Mouse (Mus musculus) lung, embryonic 16.5 days (tissue): Measurements from ENCODE around the gene Socs2. TPM values are rescaled to one million over a fixed set of nuclear protein-coding genes. Genes with fewer than 3 reads are reported as not detected.

Experiments used
- ATAC-seq: fragments of 200-750 bp; cut with Nextera tagmentation; 2 replicates; pipeline ENCODE4 v1.8.0; 2017; ENCODE audit warnings: low read depth, mild to moderate bottlenecking, moderate library complexity
- H3K27ac ChIP-seq: fragments of 300-500 bp; sonication (generic); 2 replicates; pipeline ENCODE4 v1.5.1; 2014; ENCODE audit warnings: mild to moderate bottlenecking, control low read depth, low read length
- H3K27me3 ChIP-seq: fragments of 300-500 bp; sonication (generic); 2 replicates; pipeline ENCODE4 v1.6.1; 2014; ENCODE audit warnings: low read depth, low read length, mixed read lengths; ENCODE audit not compliant: control insufficient read depth, insufficient read depth
- H3K36me3 ChIP-seq: fragments of 300-500 bp; sonication (generic); 2 replicates; pipeline ENCODE4 v1.6.1; 2014; ENCODE audit warnings: low read length; ENCODE audit not compliant: control insufficient read depth, insufficient read depth
- H3K4me1 ChIP-seq: fragments of 300-500 bp; sonication (generic); replicated peaks from 2 replicates; pipeline ENCODE4 v1.6.1; 2014; ENCODE audit warnings: low read length, mixed read lengths; ENCODE audit not compliant: control insufficient read depth, insufficient read depth
- H3K4me2 ChIP-seq: fragments of 300-500 bp; sonication (generic); 2 replicates; pipeline ENCODE4 v1.6.1; 2014; ENCODE audit warnings: low read depth, low read length, control low read depth
- H3K4me3 ChIP-seq: fragments of 300-500 bp; sonication (generic); 2 replicates; pipeline ENCODE4 v1.5.1; 2014; ENCODE audit warnings: mild to moderate bottlenecking, low read length, control low read depth
- H3K9ac ChIP-seq: fragments of 300-500 bp; sonication (generic); 2 replicates; pipeline ENCODE4 v1.6.1; 2014; ENCODE audit warnings: low read length, control low read depth
- H3K9me3 ChIP-seq: fragments of 300-500 bp; sonication (generic); 2 replicates; pipeline ENCODE4 v1.6.1; 2016; ENCODE audit warnings: low read length; ENCODE audit not compliant: control insufficient read depth
- WGBS: fragments of 180-500 bp; shearing (Covaris S2); extraction: QIAGEN DNeasy Blood & Tissue Kit; methylation state at CpG from one replicate; pipeline ENCODE4 v1.1.7; 2014; 5-methylcytosine and 5-hydroxymethylcytosine counted together
- polyA plus RNA-seq: library from polyadenylated mRNA; unstranded; fragments of >200 nt; fragmentation: Nextera tagmentation; extraction: Ambion mirVana; gene quantifications from 2 replicates; pipeline ENCODE4 v1.2.1, GENCODE M21; 2015

The Socs2 gene
- polyA plus RNA-seq, 1 experiment from 2014 or later: 90.3 TPM

DNA sequence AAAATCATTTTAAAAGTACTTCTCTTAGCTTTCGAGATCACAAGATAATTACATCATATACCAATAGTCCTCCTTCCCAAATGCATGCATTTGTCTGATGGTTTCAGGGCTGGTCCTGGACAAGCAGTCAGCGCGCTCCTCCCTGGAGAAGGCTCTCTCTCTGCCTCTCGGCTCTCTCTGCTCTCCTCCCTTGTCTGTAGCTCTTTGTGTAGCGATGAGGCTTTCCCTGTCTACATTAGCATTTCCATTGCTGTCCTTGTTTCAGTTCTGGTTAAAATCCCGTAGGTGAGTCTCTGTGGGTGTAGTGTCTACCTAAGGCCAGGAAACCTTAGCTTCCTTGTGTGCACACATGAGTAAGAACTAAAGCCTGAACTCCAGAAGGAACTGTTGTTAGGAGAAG lies 62.9 kb downstream of the Socs2 start:
- no peak for ATAC-seq
- no peak overlapping the region for H3K27ac ChIP-seq
- 83% methylated on average over 6 of the region's 6 CpGs for WGBS
- H3K9me3 ChIP-seq: peaks cover 6% of the 10 kb centered on the region; the same call in 1 of the 2 replicates
- H3K9ac ChIP-seq: no peak overlapping the region
- no peaks in the 10 kb centered on the region for H3K36me3 ChIP-seq
- H3K4me2 ChIP-seq: no peak overlapping the region
- no peak overlapping the region for H3K4me3 ChIP-seq
- H3K27me3 ChIP-seq: no peaks in the 10 kb centered on the region
- H3K4me1 ChIP-seq: no peaks in the 10 kb centered on the region

DNA sequence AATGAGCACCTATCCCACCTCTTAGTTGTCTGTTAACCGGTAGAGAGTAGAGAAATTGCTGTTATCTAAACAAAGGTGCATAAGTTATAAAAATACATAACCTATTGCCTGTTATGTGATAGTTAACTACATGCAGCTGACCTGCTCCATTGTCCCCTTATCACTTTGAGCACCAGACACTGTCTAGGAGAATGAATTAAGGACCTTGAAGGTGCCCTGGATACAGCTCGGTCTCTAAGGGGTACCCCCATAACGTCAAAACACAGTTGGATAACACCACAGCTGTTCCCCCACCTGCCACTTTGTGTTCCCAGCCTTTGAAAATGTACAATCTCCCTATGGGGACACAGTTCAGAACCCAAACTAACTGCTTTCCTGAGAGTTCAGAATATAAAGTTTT lies 68.5 kb downstream of the Socs2 start:
- no peak overlapping the region for H3K4me2 ChIP-seq
- WGBS: 63% methylated on average over 3 of the region's 3 CpGs
- H3K4me3 ChIP-seq: no peak overlapping the region
- ATAC-seq: no peak
- no peaks in the 10 kb centered on the region for H3K4me1 ChIP-seq
- H3K9ac ChIP-seq: no peak overlapping the region
- H3K36me3 ChIP-seq: no peaks in the 10 kb centered on the region
- H3K27ac ChIP-seq: no peak overlapping the region
- H3K27me3 ChIP-seq: no peaks in the 10 kb centered on the region
- H3K9me3 ChIP-seq: peaks cover 8% of the 10 kb centered on the region; the same call in 1 of the 2 replicates

DNA sequence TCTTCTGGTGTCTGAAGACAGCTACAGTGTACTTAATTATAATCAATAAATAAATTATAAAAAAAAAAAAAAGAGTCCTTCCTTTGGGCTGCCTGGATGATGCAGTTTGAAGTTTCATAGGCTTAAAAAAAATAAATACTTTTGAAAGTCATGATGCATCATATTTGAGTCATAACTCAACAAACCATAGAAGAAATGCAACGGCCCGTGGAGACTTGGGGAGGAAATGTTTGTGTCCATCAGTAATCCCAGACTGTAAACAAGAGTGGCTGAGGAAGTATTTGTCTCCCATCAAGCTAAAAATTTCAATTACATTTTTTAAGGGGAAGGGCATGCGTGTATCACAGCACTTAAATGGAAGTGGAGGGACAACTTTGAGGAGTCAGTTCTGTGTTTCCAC lies 69.2 kb downstream of the Socs2 start:
- Histone ChIP-seq H3K36me3 (no peaks in the 10 kb centered on the region), H3K4me1 (no peaks in the 10 kb centered on the region), H3K4me2 (no peak overlapping the region), H3K27me3 (no peaks in the 10 kb centered on the region), H3K27ac (no peak overlapping the region), H3K9ac (no peak overlapping the region), H3K9me3 (peaks cover 8% of the 10 kb centered on the region; the same call in 1 of the 2 replicates), H3K4me3 (no peak overlapping the region)
- WGBS: 71% methylated on average over 3 of the region's 3 CpGs
- no peak for ATAC-seq

DNA sequence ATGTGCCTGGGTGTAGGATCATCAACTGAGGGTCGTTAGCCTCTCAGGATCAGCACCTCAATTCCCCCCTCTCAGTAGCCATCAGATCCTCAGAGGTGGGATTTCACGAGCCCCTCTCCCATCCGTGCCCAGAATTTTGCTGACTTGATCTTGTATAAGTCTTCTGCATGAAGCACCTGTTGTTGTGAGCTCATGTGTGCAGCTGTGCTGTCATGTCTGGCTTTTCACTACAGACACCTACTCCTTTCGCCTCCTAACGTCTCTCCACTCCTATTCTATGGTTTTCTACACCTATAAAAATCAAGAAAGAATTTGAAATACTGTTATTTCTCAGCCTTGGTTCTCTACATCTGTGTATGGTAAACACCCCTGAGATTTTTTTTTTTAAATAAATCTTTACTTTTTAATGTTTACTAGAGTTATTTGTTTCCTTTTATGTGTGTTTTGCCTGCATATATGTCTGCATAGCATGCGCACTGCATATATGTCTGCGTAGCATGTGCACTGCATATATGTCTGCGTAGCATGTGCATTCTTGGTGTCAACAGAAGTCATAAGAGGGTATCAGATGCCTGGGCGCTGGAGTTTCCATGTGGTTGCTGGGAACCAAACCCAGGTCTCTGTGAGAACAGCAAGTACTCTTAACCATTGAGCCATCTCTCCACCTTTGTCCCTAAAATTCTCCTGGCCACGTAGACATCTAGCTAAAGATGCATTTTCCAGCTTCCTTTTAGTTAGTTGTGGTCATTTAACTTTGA lies 74.0 kb downstream of the Socs2 start:
- no peaks in the 10 kb centered on the region for H3K4me1 ChIP-seq
- H3K27ac ChIP-seq: no peak overlapping the region
- no peak for ATAC-seq
- WGBS: 77% methylated on average over 10 of the region's 10 CpGs
- no peak overlapping the region for H3K4me3 ChIP-seq
- peaks cover 3% of the 10 kb centered on the region; the same call in 1 of the 2 replicates for H3K9me3 ChIP-seq
- no peak overlapping the region for H3K9ac ChIP-seq
- H3K4me2 ChIP-seq: no peak overlapping the region
- no peaks in the 10 kb centered on the region for H3K36me3 ChIP-seq
- no peaks in the 10 kb centered on the region for H3K27me3 ChIP-seq

DNA sequence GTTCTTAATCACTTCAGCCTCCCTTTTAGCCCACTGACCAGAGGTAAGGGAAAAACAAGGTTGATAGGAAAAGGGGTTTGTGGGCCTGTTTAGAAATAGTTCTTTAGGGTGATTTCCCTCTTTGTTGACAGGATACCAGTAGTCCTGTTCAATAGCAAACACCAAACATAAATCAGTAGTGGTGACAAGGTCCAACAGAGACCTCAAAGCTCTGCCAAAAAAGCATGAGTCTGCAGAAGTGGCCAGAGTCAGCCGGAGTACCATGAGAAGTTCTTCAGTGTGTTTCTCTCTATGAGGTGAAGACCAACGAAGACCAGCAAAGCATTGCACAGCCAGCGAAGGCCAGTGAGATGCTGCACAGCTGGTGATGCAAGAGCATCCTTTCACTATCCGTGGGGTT lies 76.3 kb downstream of the Socs2 start:
- Histone ChIP-seq H3K4me1 (peaks cover 8% of the 10 kb centered on the region), H3K9ac (no peak overlapping the region), H3K27ac (no peak overlapping the region), H3K36me3 (no peaks in the 10 kb centered on the region), H3K4me2 (no peak overlapping the region), H3K27me3 (no peaks in the 10 kb centered on the region), H3K4me3 (no peak overlapping the region), H3K9me3 (peaks cover 3% of the 10 kb centered on the region; the same call in 1 of the 2 replicates)
- no peak for ATAC-seq
- WGBS: 86% methylated on average over 4 of the region's 4 CpGs

DNA sequence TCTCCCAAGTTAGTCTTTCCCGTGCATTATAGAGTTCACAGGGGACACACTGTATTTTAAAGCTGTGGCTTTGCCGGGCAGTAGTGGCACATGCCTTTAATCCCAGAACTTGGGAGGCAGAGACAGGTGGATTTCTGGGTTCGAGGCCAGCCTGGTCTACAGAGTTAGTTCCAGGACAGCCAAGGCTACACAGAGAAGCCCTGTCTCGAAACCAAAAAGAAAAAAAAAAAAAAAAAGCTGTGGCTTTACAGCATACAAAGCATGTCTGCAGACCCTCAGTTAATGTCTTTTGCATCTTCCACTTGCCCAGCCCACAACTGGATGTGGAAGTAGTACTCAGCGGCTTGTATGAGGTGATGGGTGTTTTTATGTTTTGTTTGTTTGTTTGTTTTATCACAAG lies 79.4 kb downstream of the Socs2 start:
- Histone ChIP-seq H3K27ac (no peak overlapping the region), H3K4me1 (peaks cover 8% of the 10 kb centered on the region), H3K9ac (no peak overlapping the region), H3K36me3 (no peaks in the 10 kb centered on the region), H3K9me3 (no peaks in the 10 kb centered on the region), H3K27me3 (no peaks in the 10 kb centered on the region), H3K4me2 (no peak overlapping the region), H3K4me3 (no peak overlapping the region)
- no peak for ATAC-seq
- 69% methylated on average over 5 of the region's 5 CpGs for WGBS

DNA sequence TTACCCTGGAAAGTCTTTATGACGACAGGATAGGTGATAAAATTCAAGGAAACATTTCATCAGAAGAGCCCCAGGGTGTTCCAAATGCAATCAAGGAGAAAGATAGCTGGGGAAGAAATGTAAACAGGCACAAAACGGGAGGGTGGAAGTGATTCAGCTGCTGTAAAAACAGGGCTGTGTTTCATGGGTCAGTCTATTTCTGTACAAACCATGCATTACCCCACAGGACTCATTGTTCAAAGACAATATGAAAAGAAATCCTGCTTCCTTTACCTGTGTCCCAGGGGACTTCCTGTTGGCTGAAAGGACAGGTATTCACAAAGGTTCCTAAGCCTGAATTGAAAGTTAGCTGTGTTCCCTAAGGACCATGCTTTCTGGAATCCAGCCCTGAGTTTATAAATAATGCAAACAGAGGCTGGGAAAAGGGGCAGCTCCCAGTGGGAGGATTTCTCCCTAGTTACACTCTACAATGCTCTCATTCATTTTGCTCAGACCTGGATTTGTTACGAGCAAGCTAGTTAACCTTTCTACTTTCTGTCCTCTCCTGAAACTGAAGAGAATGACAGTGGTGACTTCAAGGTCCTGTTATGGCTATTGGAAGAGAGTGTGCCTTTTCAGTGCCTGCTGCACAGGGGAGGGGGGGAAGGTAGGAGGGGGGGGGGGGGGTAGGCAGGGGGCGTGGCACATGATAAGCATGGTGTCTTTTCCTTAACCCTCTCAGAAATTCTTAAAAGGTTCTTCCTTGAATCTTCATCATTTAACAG lies 80.0 kb downstream of the Socs2 start:
- no peaks in the 10 kb centered on the region for H3K27me3 ChIP-seq
- H3K4me3 ChIP-seq: no peak overlapping the region
- no peaks in the 10 kb centered on the region for H3K9me3 ChIP-seq
- 26% methylated on average over 4 of the region's 4 CpGs for WGBS
- peaks cover 8% of the 10 kb centered on the region for H3K4me1 ChIP-seq
- 0 out of 2 replicates have a peak overlapping the region, but pooled peaks have one; percentile 6 for H3K27ac ChIP-seq
- H3K4me2 ChIP-seq: no peak overlapping the region
- no peaks in the 10 kb centered on the region for H3K36me3 ChIP-seq
- H3K9ac ChIP-seq: no peak overlapping the region
- no peak for ATAC-seq

Other genes starting within 250 kb of the Socs2 start
- 12.0 and 12.7 TPM in 2 replicates for gene Cradd, start 93.0 kb downstream of the Socs2 start, polyA plus RNA-seq
- 298 and 313 TPM in 2 replicates for gene Mrpl42, start 84.8 kb upstream of the Socs2 start, polyA plus RNA-seq
- 355 and 360 TPM in 2 replicates for gene Ube2n, start 98.0 kb upstream of the Socs2 start, polyA plus RNA-seq
- gene Nudt4, start 147.0 kb upstream of the Socs2 start, polyA plus RNA-seq: 55.1 and 59.3 TPM in 2 replicates